In genomic region chr1:182897506-182898138, GRCm38 (mm10) we compare ENCODE assay signal across 15 mouse cellular contexts. TPM values are rescaled to one million over a fixed set of nuclear protein-coding genes. Genes with fewer than 3 reads are reported as not detected.
DNase-seq lines count a peak whose midpoint lies in the region; ATAC-seq and TF ChIP-seq lines count a peak whose summit lies in the region.
"Had no signal": no experiment of that assay in that cellular context is flagged by ENCODE, and none has a peak within 500 bp of the region (broad histone marks: within the 10 kb centered on the region; RNA-seq: fewer than 3 reads in every experiment).

No protein-coding gene starts in this region.

- H3K9ac ChIP-seq in hindbrain, postnatal 0 days (replicated peaks; ENCODE audit: low read length), result no peak overlapping the region
- H3K9ac ChIP-seq: limb, embryonic 13.5 days; lung, embryonic 15.5 days had no signal

- peak; percentile 29 for TF ChIP-seq CTCF in layer of hippocampus, adult 2 months (conservative IDR thresholded peaks at IDR 0.05)
- no peak for TF ChIP-seq CTCF in hindbrain, postnatal 0 days (IDR thresholded peaks at IDR 0.05; ENCODE audit: low read depth)

- no peaks in the 10 kb centered on the region for H3K36me3 ChIP-seq in hindbrain, postnatal 0 days (ENCODE audit: insufficient read depth, low read length)
- H3K36me3 ChIP-seq: limb, embryonic 13.5 days; lung, embryonic 15.5 days had no signal

- H3K27ac ChIP-seq in layer of hippocampus, adult 2 months, result peak overlapping the region; percentile 56
- H3K27ac ChIP-seq in hindbrain, postnatal 0 days, result no peak overlapping the region
- H3K27ac ChIP-seq: limb, embryonic 13.5 days; lung, embryonic 15.5 days had no signal

- peak in 1 of 2 experiments; percentile 26 for DNase-seq in layer of hippocampus, adult 2 months (ENCODE audit: low spot score in 2 of 2)
- no peak for DNase-seq in layer of hippocampus, postnatal 25 days (ENCODE audit: extremely low spot score in 1 of 2, low spot score in 1 of 2)
- peak; percentile 51 for DNase-seq in cerebellum, adult 11-12 months
- DNase-seq in cerebellum, postnatal 36 days, result peak; percentile 42 to 46
- DNase-seq in hindbrain, postnatal 0 days (ENCODE audit: low spot score), result peak; percentile 82
- DNase-seq in gastrocnemius, postnatal 4 days (ENCODE audit: low spot score in 2 of 2), result no peak
- DNase-seq in adrenal gland, postnatal 36 days, result no peak
- DNase-seq: adrenal gland, postnatal 10 days; right cerebral cortex, adult 18-20 months; thymus, postnatal 4 days had no signal

- H3K27me3 ChIP-seq in hindbrain, postnatal 0 days (ENCODE audit: insufficient read depth, low read length), result no peaks in the 10 kb centered on the region
- H3K27me3 ChIP-seq: limb, embryonic 13.5 days; lung, embryonic 15.5 days had no signal

- H3K4me1 ChIP-seq in hindbrain, postnatal 0 days (ENCODE audit: insufficient read depth, low read length), result 0 out of 2 replicates have a peak, but pooled peaks cover 2% of the 10 kb centered on the region
- H3K4me1 ChIP-seq: lung, embryonic 15.5 days had no signal

- no peaks in the 10 kb centered on the region for H3K9me3 ChIP-seq in hindbrain, postnatal 0 days (ENCODE audit: low read length)
- H3K9me3 ChIP-seq: limb, embryonic 13.5 days; lung, embryonic 15.5 days had no signal

- WGBS in hindbrain, postnatal 0 days, result 36% methylated on average over 12 of the region's 12 CpGs

- H3K4me2 ChIP-seq in hindbrain, postnatal 0 days (ENCODE audit: low read depth, low read length), result no peak overlapping the region
- H3K4me2 ChIP-seq: limb, embryonic 13.5 days; lung, embryonic 15.5 days had no signal

- ATAC-seq in hindbrain, postnatal 0 days, result peak; percentile 89
- ATAC-seq in megakaryocyte-erythroid progenitor cell, adult 5-6 weeks (replicated peaks; ENCODE audit: low FRiP score, low TSS enrichment, poor library complexity, severe bottlenecking), result no peak

- H3K4me3 ChIP-seq in layer of hippocampus, adult 2 months, result no peak overlapping the region
- no peak overlapping the region for H3K4me3 ChIP-seq in hindbrain, postnatal 0 days (ENCODE audit: low read length)
- H3K4me3 ChIP-seq: limb, embryonic 13.5 days; lung, embryonic 15.5 days had no signal

RNA-seq across cellular contexts. Expression of gene Tlr5, which starts 57.0 kb away (rescaled TPM):
- under 1 TPM; 0.22 to 0.44 TPM for total RNA-seq in layer of hippocampus, adult 2 months (2021)
- under 1 TPM; 0.44 to 0.66 TPM for total RNA-seq in layer of hippocampus, postnatal 25 days (2021)
- total RNA-seq in hindbrain, postnatal 0 days (2014; rRNA removed), result 0.47 and 1.4 TPM in 2 replicates
- polyA plus RNA-seq in hindbrain, postnatal 0 days (2015; fragmentation: Nextera tagmentation; extraction: Ambion mirVana), result 0.30 and 0.55 TPM in 2 replicates
- not detected in 2 replicates for total RNA-seq in megakaryocyte-erythroid progenitor cell, adult 5-6 weeks (2014; fragmentation: Nextera tagmentation)
- total RNA-seq in megakaryocyte-erythroid progenitor cell, adult 5-6 weeks (2017), result not detected in 2 replicates
- total RNA-seq in gastrocnemius, postnatal 4 days (2021), result 1 to 10 TPM; 2.6 to 3.2 TPM
- 1 to 10 TPM in 1 of 2 experiments, under 1 TPM in 1; 0.92 to 1.5 TPM for total RNA-seq in adrenal gland, postnatal 36 days (2021)
- total RNA-seq: common myeloid progenitor, adult 5-6 weeks; hematopoietic stem cell, adult 5-6 weeks had no signal

Comparison
In these comparisons a context has a peak if more than half of its experiments do, and no peak if none do; other contexts are left out.
1. DNase-seq: peak in cerebellum, adult 11-12 months (single experiment), cerebellum, postnatal 36 days (2 of 2) and hindbrain, postnatal 0 days (single experiment); none in layer of hippocampus, postnatal 25 days (0 of 2), gastrocnemius, postnatal 4 days (0 of 2) and adrenal gland, postnatal 36 days (0 of 2).